ENCODE assay signal across 16 mouse cellular contexts in the genomic region with DNA sequence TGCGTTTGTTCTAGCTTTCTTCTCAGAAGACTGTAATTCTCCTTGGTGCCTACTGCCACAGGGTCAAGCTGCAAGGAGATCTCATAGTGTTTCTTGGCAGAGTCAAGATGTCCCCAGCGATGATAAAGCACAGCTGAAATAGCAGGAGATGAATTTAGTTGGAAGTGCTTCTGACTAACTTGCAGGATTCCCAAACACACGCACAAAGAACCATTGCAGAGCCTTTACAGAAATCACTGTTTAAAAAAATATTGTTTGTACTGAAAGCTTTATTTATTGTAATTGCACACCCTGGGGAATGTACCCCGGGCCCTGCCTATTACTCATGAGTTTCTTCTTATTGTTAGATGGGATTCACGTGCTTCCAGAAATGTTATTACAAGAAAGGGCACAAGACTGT. TPM values are rescaled to one million over a fixed set of nuclear protein-coding genes. Genes with fewer than 3 reads are reported as not detected.
DNase-seq lines count a peak whose midpoint lies in the region; TF ChIP-seq lines count a peak whose summit lies in the region.
"Had no signal": no experiment of that assay in that cellular context is flagged by ENCODE, and none has a peak within 500 bp of the region (broad histone marks: within the 10 kb centered on the region; RNA-seq: fewer than 3 reads in every experiment).

No protein-coding gene starts in this region.

- H3K4me3 ChIP-seq in left cerebral cortex, adult 2 months, result no peak overlapping the region
- H3K4me3 ChIP-seq: embryonic facial prominence, embryonic 13.5 days; forebrain, embryonic 12.5 days; hindbrain, embryonic 12.5 days had no signal

- peak; percentile 3 for DNase-seq in heart, adult 8-10 months (ENCODE audit: low spot score)
- DNase-seq in heart, postnatal 14 days, result no peak
- no peak for DNase-seq in left cerebral cortex, adult 2 months (ENCODE audit: extremely low spot score in 1 of 2, low spot score in 2 of 2)
- DNase-seq in left cerebral cortex, adult 8-10 months (ENCODE audit: low spot score in 2 of 2), result no peak
- DNase-seq in brain, adult 2 months (ENCODE audit: low read depth, low spot score), result peak; percentile 32
- DNase-seq in spleen, postnatal 36 days (ENCODE audit: low spot score in 2 of 2), result no peak
- no peak for DNase-seq in adrenal gland, postnatal 4 days (ENCODE audit: low spot score in 2 of 2)
- DNase-seq: adrenal gland, adult 8-10 months; cerebellum, adult 2 months; cerebellum, postnatal 10 days; gastrocnemius, postnatal 14 days; heart, postnatal 36 days; kidney, adult 11 months had no signal

- TF ChIP-seq CTCF in left cerebral cortex, adult 2 months (IDR thresholded peaks at IDR 0.05), result no peak

- H3K27ac ChIP-seq in left cerebral cortex, adult 2 months, result peak overlapping the region; percentile 13; the same call in 1 of the 2 replicates
- H3K27ac ChIP-seq: embryonic facial prominence, embryonic 13.5 days; forebrain, embryonic 12.5 days; hindbrain, embryonic 12.5 days had no signal

- intact Hi-C loops in heart, postnatal 14 days (cut with DNase I), result no loop called here
- intact Hi-C loops in left cerebral cortex, adult 2 months (cut with DNase I), result no loop called here

RNA-seq across cellular contexts. Expression of a gene that starts 6.5 kb away (rescaled TPM):
- total RNA-seq in heart, adult 8-10 months (2022), result 10 to 100 TPM; 27.2 to 33.2 (median 28.1) TPM
- 10 to 100 TPM; 22.5 to 25.0 TPM for total RNA-seq in heart, postnatal 14 days (2021)
- total RNA-seq in left cerebral cortex, adult 2 months (2021), result 10 to 100 TPM; 29.8 to 29.9 TPM
- total RNA-seq in left cerebral cortex, adult 8-10 months (2022), result 10 to 100 TPM; 33.0 to 39.9 (median 34.3) TPM
- 10 to 100 TPM; 43.9 to 49.2 TPM for total RNA-seq in adrenal gland, postnatal 4 days (2021)

Comparison
In these comparisons a context has a peak if more than half of its experiments do, and no peak if none do; other contexts are left out.
1. DNase-seq: peak in heart, adult 8-10 months (single experiment) and brain, adult 2 months (single experiment); none in heart, postnatal 14 days (0 of 2), left cerebral cortex, adult 2 months (0 of 2), left cerebral cortex, adult 8-10 months (0 of 2), spleen, postnatal 36 days (0 of 2) and adrenal gland, postnatal 4 days (0 of 2).